Mouse (Mus musculus) forebrain, embryonic 15.5 days (tissue): ENCODE results near the gene Foxred2. TPM values are rescaled to one million over a fixed set of nuclear protein-coding genes. Genes with fewer than 3 reads are reported as not detected.

Experiments
- ATAC-seq: fragments of 200-750 bp; cut with Nextera tagmentation; replicated peaks from 2 replicates; pipeline ENCODE4 v1.8.0; 2017; ENCODE audit warnings: mild to moderate bottlenecking, moderate TSS enrichment, moderate library complexity
- H3K27ac ChIP-seq: fragments of 300-500 bp; sonication (generic); replicated peaks from 2 replicates; pipeline ENCODE4 v1.5.1; 2015; ENCODE audit warnings: mild to moderate bottlenecking, inconsistent platforms
- H3K27me3 ChIP-seq: fragments of 300-500 bp; sonication (generic); 2 replicates; pipeline ENCODE4 v1.6.1; 2015; ENCODE audit warnings: inconsistent platforms
- H3K36me3 ChIP-seq: fragments of 300-500 bp; sonication (generic); 2 replicates; pipeline ENCODE4 v1.6.1; 2015; ENCODE audit warnings: mild to moderate bottlenecking, inconsistent platforms
- H3K4me1 ChIP-seq: fragments of 300-500 bp; sonication (generic); 2 replicates; pipeline ENCODE4 v1.6.1; 2015; ENCODE audit warnings: inconsistent platforms
- H3K4me2 ChIP-seq: fragments of 300-500 bp; sonication (generic); replicated peaks from 2 replicates; pipeline ENCODE4 v1.6.1; 2015; ENCODE audit warnings: mild to moderate bottlenecking, inconsistent platforms
- H3K4me3 ChIP-seq: fragments of 300-500 bp; sonication (generic); 2 replicates; pipeline ENCODE4 v1.5.1; 2015; ENCODE audit warnings: mild to moderate bottlenecking, inconsistent platforms
- H3K9ac ChIP-seq: fragments of 300-500 bp; sonication (generic); replicated peaks from 2 replicates; pipeline ENCODE4 v1.6.1; 2015; ENCODE audit warnings: mild to moderate bottlenecking, inconsistent platforms
- H3K9me3 ChIP-seq: fragments of 300-500 bp; sonication (generic); 2 replicates; pipeline ENCODE4 v1.6.1; 2016; ENCODE audit warnings: inconsistent platforms
- WGBS: fragments of 180-500 bp; shearing (Covaris S2); methylation state at CpG from one replicate; pipeline ENCODE4 v1.1.7; 2015; ENCODE audit warnings: mixed read lengths; 5-methylcytosine and 5-hydroxymethylcytosine counted together
- polyA plus RNA-seq: library from polyadenylated mRNA; unstranded; fragments of >200 nt; fragmentation: Nextera tagmentation; extraction: Ambion mirVana; gene quantifications from 2 replicates; pipeline ENCODE4 v1.2.1, GENCODE M21; 2015

Foxred2 gene
- polyA plus RNA-seq, 1 experiment from 2014 or later = 13.8 TPM

GRCm38 (mm10) chr15:77938516-77938915 is 18.0 kb downstream of the Foxred2 start:
- ATAC-seq = no peak
- Histone ChIP-seq H3K9me3 (no peaks in the 10 kb centered on the region), H3K4me2 (no peak overlapping the region), H3K4me1 (peaks cover 44% of the 10 kb centered on the region), H3K4me3 (no peak overlapping the region), H3K27me3 (no peaks in the 10 kb centered on the region), H3K36me3 (peaks cover 15% of the 10 kb centered on the region), H3K9ac (no peak overlapping the region), H3K27ac (no peak overlapping the region)
- WGBS = 83% methylated on average over 5 of the region's 5 CpGs

- WGBS = 60% methylated on average over 14 of the region's 14 CpGs
- H3K27ac ChIP-seq = peak overlapping the region; percentile 90
- peak; percentile 73 for ATAC-seq
- no peaks in the 10 kb centered on the region; the same call in 1 of the 2 replicates for H3K36me3 ChIP-seq
- H3K4me2 ChIP-seq = no peak overlapping the region
- H3K4me3 ChIP-seq = no peak overlapping the region
- H3K9me3 ChIP-seq = no peaks in the 10 kb centered on the region
- peaks cover 33% of the 10 kb centered on the region for H3K4me1 ChIP-seq
- H3K27me3 ChIP-seq = no peaks in the 10 kb centered on the region
- no peak overlapping the region for H3K9ac ChIP-seq
These were observed 20.7 kb downstream of the Foxred2 start for GRCm38 (mm10) chr15:77935673-77936375.

- H3K4me1 ChIP-seq = peaks cover 33% of the 10 kb centered on the region
- H3K27me3 ChIP-seq = no peaks in the 10 kb centered on the region
- peak overlapping the region; percentile 90 for H3K27ac ChIP-seq
- no peaks in the 10 kb centered on the region; the same call in 1 of the 2 replicates for H3K36me3 ChIP-seq
- ATAC-seq = no peak; the same call in 1 of the 2 replicates
- no peaks in the 10 kb centered on the region for H3K9me3 ChIP-seq
- H3K4me2 ChIP-seq = no peak overlapping the region
- H3K4me3 ChIP-seq = no peak overlapping the region
- WGBS = 68% methylated on average over 5 of the region's 5 CpGs
- H3K9ac ChIP-seq = no peak overlapping the region
These were observed 21.6 kb downstream of the Foxred2 start for GRCm38 (mm10) chr15:77934968-77935367.

- no peak overlapping the region for H3K4me3 ChIP-seq
- H3K27ac ChIP-seq = peak overlapping the region; percentile 90
- H3K27me3 ChIP-seq = no peaks in the 10 kb centered on the region
- H3K9ac ChIP-seq = no peak overlapping the region
- peaks cover 40% of the 10 kb centered on the region for H3K4me1 ChIP-seq
- 69% methylated on average over 11 of the region's 11 CpGs for WGBS
- H3K9me3 ChIP-seq = no peaks in the 10 kb centered on the region
- H3K36me3 ChIP-seq = no peaks in the 10 kb centered on the region
- H3K4me2 ChIP-seq = no peak overlapping the region
- ATAC-seq = no peak
These were observed 22.2 kb downstream of the Foxred2 start for GRCm38 (mm10) chr15:77934326-77934725.

GRCm38 (mm10) chr15:77933770-77934169 is 22.8 kb downstream of the Foxred2 start:
- Histone ChIP-seq H3K9ac (peak overlapping the region; percentile 29; the same call in 1 of the 2 replicates), H3K36me3 (no peaks in the 10 kb centered on the region), H3K27me3 (no peaks in the 10 kb centered on the region), H3K4me2 (peak overlapping the region; percentile 35), H3K9me3 (no peaks in the 10 kb centered on the region), H3K27ac (peak overlapping the region; percentile 90; the same call in 1 of the 2 replicates), H3K4me3 (no peak overlapping the region), H3K4me1 (peaks cover 43% of the 10 kb centered on the region)
- ATAC-seq = no peak
- WGBS = 0% methylated on average over 14 of the region's 14 CpGs

GRCm38 (mm10) chr15:77933222-77933621 is 23.3 kb downstream of the Foxred2 start:
- no peak overlapping the region for H3K4me2 ChIP-seq

GRCm38 (mm10) chr15:77931689-77932016 is 24.9 kb downstream of the Foxred2 start:
- Histone ChIP-seq H3K27me3 (no peaks in the 10 kb centered on the region), H3K4me2 (no peak overlapping the region), H3K4me3 (no peak overlapping the region), H3K9me3 (no peaks in the 10 kb centered on the region), H3K9ac (no peak overlapping the region), H3K27ac (no peak overlapping the region), H3K36me3 (no peaks in the 10 kb centered on the region), H3K4me1 (peaks cover 57% of the 10 kb centered on the region)
- 74% methylated on average over 6 of the region's 6 CpGs for WGBS
- ATAC-seq = no peak

More at GRCm38 (mm10) chr15:77933222-77933621, 23.3 kb downstream of the Foxred2 start:
- ATAC-seq = no peak
- Histone ChIP-seq H3K4me1 (peaks cover 43% of the 10 kb centered on the region), H3K27ac (peak overlapping the region; percentile 90; the same call in 1 of the 2 replicates), H3K27me3 (no peaks in the 10 kb centered on the region), H3K4me3 (no peak overlapping the region), H3K9me3 (no peaks in the 10 kb centered on the region), H3K36me3 (no peaks in the 10 kb centered on the region), H3K9ac (0 out of 2 replicates have a peak overlapping the region, but pooled peaks have one; percentile 29)
- 59% methylated on average over 3 of the region's 3 CpGs for WGBS

GRCm38 (mm10) chr15:77930986-77931688 is 25.4 kb downstream of the Foxred2 start:
- Histone ChIP-seq H3K4me2 (no peak overlapping the region), H3K27ac (no peak overlapping the region), H3K4me1 (peaks cover 53% of the 10 kb centered on the region), H3K9ac (no peak overlapping the region), H3K9me3 (no peaks in the 10 kb centered on the region), H3K4me3 (no peak overlapping the region), H3K36me3 (no peaks in the 10 kb centered on the region; the same call in 1 of the 2 replicates), H3K27me3 (no peaks in the 10 kb centered on the region)
- WGBS = 88% methylated on average over 6 of the region's 6 CpGs
- ATAC-seq = no peak

- Histone ChIP-seq H3K4me1 (peaks cover 44% of the 10 kb centered on the region), H3K4me2 (peak overlapping the region; percentile 77), H3K36me3 (peaks cover 5% of the 10 kb centered on the region), H3K27me3 (no peaks in the 10 kb centered on the region), H3K9ac (peak overlapping the region; percentile 68; the same call in 1 of the 2 replicates), H3K4me3 (peak overlapping the region; percentile 90), H3K27ac (peak overlapping the region; percentile 97; the same call in 1 of the 2 replicates), H3K9me3 (no peaks in the 10 kb centered on the region)
- no peak for ATAC-seq
- 46% methylated on average over 8 of the region's 8 CpGs for WGBS
These were observed 26.7 kb downstream of the Foxred2 start for GRCm38 (mm10) chr15:77929804-77930203.

GRCm38 (mm10) chr15:77928673-77929331 is 27.7 kb downstream of the Foxred2 start, which contains the start of gene Txn2:
Txn2 (minus strand) TSS chr15:77929006.
- peak; percentile 97 for ATAC-seq
- Histone ChIP-seq H3K36me3 (peaks cover 15% of the 10 kb centered on the region), H3K27ac (peak within 1 kb of the TSS; percentile 97), H3K9ac (peak within 1 kb of the TSS; percentile 82), H3K4me3 (peak within 1 kb of the TSS; percentile 90), H3K9me3 (no peaks in the 10 kb centered on the region), H3K4me2 (peak within 1 kb of the TSS; percentile 77), H3K4me1 (peaks cover 34% of the 10 kb centered on the region), H3K27me3 (no peaks in the 10 kb centered on the region)
- under 1% methylated on average over 34 of the region's 34 CpGs for WGBS

- Histone ChIP-seq H3K36me3 (peaks cover 22% of the 10 kb centered on the region), H3K27me3 (no peaks in the 10 kb centered on the region), H3K9ac (peak overlapping the region; percentile 82), H3K27ac (peak overlapping the region; percentile 97; the same call in 1 of the 2 replicates), H3K4me2 (peak overlapping the region; percentile 56), H3K9me3 (no peaks in the 10 kb centered on the region), H3K4me3 (peak overlapping the region; percentile 90), H3K4me1 (peaks cover 27% of the 10 kb centered on the region)
- no peak for ATAC-seq
- WGBS = 22% methylated on average over 4 of the region's 4 CpGs
These were observed 28.4 kb downstream of the Foxred2 start for GRCm38 (mm10) chr15:77928091-77928490.

- Histone ChIP-seq H3K9me3 (no peaks in the 10 kb centered on the region), H3K27ac (no peak overlapping the region), H3K36me3 (peaks cover 34% of the 10 kb centered on the region), H3K27me3 (no peaks in the 10 kb centered on the region), H3K4me2 (no peak overlapping the region), H3K4me1 (peaks cover 26% of the 10 kb centered on the region), H3K9ac (no peak overlapping the region), H3K4me3 (no peak overlapping the region)
- WGBS = 88% methylated on average over 5 of the region's 5 CpGs
- ATAC-seq = no peak
These were observed 29.6 kb downstream of the Foxred2 start for GRCm38 (mm10) chr15:77926921-77927320.
